Mouse (Mus musculus) ovary, postnatal 14 days (tissue): ENCODE data around the gene Ppp6r1.
"Not testable (repeated sequence)": the region's sequence is repeated elsewhere in the genome, so short reads cannot be mapped to it uniquely, and the experiment has no call there.

ENCODE experiments used
- DNase-seq: peaks from one replicate; pipeline ENCODE4 v3.0.0; 2022; ENCODE audit warnings: low spot score

Ppp6r1 gene

DNA sequence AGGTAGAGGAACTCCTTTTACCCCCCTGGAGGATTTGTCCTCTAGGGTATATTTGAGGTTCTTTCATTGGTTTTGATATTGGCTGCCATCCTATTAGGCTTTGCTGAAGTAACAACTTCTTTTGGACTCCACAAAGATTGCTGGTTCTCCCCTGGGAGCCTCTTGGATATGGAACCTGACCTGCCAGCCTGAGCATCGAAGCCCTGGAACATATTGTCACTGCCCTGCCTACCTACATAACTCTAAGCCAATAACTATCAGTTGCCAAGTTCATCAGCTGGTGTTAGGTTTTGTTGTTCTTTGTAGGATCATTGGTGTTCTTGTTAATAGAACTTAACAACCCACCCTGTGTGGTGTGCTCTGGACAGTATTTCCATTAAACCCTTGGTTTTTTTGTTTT is 45.9 kb downstream of the Ppp6r1 start:
- no peak for DNase-seq

DNA sequence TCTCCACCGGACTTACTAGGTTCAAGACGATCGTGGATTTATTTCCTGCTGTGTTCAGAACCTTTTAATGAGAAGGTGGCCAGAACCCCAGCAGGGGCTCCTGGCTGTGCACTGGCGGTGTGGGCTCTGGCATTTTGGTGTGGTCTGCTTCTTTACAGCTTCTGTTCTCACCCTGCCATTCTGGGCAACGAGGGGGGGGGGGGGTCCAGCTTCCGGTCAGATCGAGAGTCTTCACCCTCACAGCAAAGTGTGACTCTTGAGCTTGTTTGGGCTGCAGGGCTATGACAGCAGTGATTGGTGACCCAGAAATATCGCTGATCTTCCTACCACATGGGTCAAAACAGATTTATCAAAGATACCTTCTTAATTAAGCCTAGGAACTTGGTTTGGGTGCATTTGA is 46.4 kb downstream of the Ppp6r1 start:
- no peak for DNase-seq

DNA sequence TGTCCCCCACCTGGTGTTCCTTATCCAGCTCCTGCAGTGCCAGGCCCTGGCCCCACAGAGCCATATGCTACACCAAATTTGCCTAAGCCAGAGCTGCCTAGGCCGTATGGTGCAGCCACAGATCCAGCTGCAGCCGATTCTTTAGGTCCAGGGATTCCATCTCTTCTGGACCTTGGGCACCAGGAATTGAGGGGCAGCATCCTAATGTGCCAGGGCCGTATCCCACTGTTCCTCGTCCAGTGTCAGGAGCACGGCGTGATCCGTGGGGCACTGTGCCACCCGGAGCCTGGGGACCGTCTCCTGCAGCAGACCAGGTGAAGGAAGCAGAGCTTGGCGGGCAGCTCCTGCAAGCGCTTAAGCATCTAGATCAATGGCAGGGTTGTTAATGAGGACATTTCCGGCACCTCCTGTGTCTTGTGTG is 46.9 kb downstream of the Ppp6r1 start:
- DNase-seq = no peak

DNA sequence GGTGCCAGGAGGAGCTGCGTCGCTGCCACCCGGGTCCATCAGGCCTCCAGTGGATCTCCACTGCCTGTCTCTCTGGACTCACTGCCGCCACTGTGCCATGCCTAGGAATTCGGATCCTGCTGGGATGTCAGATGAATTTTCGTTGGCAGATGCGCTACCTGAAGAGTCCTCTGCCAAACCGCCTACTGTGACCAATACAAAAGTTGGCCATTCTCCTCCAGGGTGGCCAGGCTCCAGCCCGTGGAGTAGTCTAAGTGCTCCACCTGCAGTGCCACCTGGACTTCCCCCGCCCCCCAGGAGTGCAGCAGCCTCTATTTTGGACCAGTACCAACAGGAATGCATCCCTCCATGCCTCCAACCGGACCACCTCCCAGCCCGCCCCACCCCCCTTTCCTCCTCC is 47.3 kb downstream of the Ppp6r1 start:
- no peak for DNase-seq

DNA sequence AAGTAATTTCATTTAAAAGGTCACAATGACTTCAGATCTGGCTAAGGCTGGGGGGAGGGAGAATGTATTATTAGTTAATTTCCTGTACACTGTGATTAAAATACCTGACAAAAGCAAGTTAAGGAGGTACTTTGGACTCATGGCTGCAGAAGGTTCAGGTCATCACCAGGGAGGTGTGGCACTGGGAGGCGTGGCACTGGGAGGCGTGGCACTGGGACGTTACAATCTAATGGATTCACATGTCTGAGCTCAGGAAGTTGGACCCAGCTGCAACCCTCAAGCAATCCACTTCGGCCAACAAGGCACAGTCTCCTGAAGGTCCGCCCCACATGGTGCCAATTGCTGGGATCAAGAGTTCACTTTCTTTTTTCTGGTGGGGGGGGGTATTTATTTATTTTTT is 50.8 kb downstream of the Ppp6r1 start:
- DNase-seq = no peak

DNA sequence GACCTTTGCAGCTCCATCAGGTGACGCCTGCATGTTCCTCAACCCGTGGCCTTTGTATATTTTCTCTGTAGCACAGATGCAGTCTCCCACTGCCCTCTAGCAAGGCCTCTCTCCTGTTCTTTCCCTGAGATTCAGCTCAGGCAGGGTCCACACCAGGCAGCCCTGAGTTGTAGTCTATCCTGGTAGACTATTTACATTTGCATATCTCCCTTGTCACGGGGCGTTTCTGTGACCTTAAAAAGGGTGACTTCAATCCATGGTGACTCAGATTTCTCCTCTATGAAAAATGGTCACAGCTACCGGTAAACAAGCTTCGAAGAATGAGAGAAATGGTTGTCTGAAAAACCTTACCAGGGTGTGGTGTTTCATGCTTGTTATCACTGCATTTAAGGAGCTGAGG is 54.9 kb downstream of the Ppp6r1 start, which contains the start of gene Ptprh:
TSS of gene Ptprh (minus strand) at position 169 of the 400 bp plus-strand sequence.
- DNase-seq = no peak

DNA sequence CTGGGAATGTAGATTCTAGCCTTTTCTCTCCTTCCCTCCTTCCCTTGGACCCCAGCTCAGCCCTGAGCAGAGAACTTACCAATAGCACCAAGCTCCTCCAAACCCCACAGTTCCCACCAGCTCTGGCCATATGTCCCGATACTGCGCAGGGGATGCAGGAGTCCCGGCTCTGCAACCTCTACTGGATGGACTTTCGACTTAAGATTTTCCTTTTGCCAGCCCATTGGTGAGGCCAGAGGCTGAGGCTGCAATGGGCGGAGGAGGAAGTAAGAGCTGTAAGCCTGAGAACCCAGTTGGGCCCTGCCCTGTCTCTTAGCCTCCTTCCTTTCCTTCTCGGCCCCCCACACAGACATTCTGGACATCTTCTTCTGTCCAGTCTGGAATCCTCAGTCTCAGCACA is 55.9 kb downstream of the Ppp6r1 start:
- no peak for DNase-seq

DNA sequence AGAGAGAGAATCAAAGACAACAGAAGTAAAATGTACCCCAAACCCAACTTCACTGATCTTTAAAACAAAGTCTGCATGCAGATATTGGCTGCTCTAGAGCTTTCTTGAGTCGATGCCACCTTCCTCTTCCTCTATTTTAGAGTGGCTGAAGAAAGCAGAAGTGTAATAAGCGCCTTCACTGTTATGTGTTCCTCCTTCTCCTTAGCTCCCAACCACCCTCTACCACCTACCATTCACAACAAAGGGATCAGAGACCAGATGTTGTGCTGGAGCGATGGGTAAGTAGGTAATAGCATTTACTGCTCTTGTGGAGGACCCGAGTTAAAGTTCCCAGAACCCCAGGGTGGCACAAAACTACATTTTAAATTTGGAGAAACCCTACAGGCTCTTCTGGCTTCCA is 61.8 kb downstream of the Ppp6r1 start:
- not testable (repeated sequence) for DNase-seq
